Mouse (Mus musculus) gastrocnemius, adult 8-10 months (tissue): ENCODE measurements around the gene Sox5. TPM values are rescaled to one million over a fixed set of nuclear protein-coding genes. Genes with fewer than 3 reads are reported as not detected.

ENCODE experiments used
- DNase-seq, 2 experiments: peaks; one replicate each; pipeline ENCODE4 v3.0.0; 2022; ENCODE audit warnings: low spot score in 2 of 2
- total RNA-seq, 4 experiments: library from RNA; stranded (reverse); gene quantifications; 2 replicates each; pipeline ENCODE4 v1.2.4; 2022

The Sox5 gene
- total RNA-seq, 4 experiments from 2014 or later: 0.83 to 2.4 (median 0.96) TPM

DNA sequence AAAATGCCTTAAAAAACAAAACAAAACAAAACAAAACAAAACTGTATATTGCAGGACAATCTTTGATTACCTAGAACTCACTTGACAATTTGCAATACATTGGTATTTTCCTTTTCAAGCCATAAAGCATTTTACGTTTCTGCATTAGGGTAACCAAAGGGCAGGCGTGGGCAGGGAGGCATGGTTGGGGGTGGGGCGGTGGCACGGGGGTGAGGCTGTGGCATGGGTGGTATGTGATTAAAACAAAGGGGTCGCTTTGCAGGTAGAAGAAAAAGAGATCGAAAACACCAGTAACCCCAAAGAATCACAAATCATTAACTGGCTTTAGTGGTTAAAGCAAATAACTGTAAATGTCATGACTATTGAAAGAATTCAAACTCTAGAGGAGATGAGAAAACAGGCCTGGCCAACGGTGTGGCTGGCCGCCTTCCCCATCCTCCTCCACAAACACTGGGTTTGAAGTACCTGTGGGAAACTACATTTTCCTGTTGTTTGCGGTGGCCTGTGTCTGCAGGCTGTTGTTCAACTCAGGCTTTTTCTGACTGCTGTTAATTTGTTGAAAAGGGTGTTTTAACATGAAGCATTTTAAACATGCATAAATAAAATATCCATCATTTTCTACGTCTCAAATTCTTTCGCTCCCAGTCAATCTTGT is 289.9 kb downstream of the Sox5 start:
- DNase-seq: no peak

DNA sequence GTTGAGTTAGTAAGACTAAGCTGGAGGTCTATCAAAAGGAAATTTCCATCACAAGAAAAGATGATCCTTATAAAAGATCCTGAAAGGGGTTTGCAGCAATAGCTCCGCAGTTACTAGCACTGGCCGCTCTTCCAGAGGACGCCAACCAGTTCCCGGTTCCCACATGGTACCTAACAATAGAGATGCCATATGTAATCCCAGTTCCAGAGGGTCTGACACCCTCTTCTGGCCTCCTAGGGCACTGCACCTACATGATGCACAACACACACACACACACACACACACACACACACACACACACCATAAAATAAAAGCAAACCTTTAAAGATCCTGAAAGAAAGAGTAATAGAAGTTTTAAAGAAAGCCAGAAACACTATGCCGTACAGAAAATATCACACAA is 290.9 kb downstream of the Sox5 start:
- DNase-seq: no peak

DNA sequence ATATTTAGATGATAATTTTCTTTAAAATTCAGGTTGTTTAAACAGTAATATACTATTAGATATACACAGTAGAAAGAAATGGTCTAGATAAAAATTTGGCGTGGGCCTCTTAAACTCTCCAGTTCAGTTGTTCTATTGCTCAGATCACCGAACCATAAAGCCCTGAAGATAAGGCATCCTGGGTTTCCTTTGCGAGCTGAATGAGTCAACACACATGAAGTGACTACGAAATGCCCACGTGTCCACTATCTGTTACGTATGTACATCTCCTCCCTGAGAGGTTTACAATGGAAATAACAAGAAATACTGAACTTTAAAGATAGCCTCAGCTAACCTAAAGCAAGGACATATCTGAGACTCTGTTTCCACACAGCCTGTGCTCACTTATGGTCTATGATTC is 296.2 kb downstream of the Sox5 start:
- no peak for DNase-seq

DNA sequence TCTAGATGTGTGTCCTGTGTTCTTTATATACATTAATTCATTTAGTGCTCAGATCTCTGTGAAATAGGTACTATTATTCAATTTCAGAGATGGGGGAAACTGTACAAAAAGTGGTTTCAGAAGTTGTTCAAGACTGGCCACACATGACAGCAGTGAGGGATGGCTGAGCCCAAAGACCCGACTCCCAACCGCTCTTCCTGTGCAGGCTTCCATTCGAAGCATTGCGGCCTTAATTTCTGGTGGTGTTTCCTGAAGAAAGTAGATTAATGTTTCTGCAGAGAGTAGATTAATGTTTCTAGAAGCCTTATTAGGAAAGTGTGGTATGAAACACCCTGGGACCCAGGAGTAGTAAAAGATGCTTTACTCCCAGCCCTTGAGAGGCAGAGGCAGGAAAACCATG is 298.6 kb downstream of the Sox5 start:
- no peak for DNase-seq

DNA sequence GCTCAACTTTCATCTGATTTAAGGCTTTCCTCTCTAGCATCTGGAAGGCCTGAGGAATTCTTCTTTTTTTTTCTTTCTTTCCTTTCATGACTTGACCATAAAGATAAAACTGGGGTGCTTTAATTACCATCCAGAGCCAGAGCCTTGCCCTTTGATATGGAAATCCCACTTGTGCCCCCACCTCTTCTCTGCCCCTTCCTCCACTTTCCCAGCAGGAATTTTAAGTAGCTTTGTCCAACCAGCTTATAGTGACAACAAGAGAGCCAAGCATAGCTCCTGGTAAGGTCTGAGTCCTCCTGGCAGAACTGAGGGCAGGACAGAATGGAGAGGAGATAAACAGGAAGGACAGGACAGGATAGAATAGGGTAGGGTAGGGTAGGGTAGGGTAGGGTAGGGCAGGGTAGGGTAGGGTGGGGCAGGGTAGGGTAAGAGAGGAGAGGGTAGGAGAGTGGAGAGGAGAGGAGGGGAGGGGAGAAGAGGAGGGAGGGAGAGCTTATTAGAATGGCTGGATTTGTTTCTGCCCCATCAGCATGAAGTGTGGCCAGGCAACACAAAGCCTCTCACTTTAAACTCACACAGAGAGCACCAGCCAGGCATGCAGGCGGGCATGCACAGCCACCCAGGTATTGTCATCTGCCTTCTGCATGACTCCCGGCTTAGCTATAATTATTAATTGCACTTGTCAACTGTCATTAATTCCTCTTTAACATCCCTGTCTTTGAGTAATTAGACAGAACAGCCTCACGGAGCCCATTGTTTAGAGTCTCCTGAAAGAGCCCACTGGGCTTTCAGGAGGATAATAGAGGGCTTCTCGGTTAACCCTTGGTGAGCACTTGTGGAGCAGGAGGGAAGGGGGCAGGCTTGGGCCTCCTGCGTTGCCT is 300.9 kb downstream of the Sox5 start:
- DNase-seq: no peak

DNA sequence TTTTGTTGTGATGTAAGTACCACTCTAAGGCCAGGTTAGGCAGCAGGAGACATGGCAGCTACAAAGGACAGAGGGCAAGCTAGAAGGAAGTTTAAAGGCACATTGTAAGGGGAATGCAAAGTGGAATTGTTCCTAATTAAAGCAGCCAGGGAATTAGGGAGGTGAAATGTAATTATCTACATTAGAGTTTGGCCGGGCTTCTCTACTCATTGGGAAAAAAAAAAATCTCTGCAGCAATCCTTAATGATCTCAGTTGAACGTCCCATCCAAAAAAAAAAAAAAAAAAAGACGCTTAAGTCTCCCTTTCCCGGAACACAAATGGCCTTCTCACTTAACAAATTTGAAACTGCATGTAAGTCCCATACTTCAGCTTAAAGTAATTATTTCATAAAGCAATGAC is 301.9 kb downstream of the Sox5 start:
- no peak for DNase-seq

DNA sequence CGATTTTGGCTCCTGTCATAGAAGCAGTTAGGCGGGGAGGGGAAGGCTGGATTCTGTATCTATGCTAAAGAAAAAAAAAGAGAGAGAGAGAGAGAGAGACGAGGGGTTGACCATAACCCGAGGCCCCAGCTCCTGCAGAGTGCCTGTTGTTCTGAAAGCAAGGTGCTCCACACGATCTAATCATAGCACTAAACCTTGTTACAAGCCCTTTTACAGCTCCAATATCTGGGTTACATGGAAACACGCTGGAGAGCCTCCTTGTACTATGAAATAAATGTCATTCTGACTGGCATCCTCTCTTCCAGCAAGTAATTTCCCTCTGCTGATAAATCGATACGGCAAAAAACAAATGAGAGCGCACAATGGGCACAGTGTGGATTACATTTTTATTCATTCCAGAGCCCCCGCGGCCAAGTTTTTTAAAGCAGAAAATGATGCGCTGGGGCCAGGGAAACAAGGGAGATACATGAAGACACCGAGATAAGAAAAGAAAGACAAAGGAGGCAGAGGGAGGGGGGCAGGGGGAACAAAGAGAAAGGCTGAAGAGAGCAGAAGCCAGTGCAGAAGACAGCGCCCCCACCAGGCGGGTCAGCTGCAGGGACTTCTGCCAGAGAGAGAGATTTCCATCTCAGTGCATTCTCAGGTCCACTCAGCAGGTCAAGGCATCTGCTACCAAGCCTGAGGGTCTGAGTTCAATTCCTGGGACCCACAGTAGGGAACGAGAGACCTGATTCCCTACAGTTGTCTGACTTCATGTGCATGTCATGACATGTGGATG is 304.3 kb downstream of the Sox5 start:
- no peak for DNase-seq

DNA sequence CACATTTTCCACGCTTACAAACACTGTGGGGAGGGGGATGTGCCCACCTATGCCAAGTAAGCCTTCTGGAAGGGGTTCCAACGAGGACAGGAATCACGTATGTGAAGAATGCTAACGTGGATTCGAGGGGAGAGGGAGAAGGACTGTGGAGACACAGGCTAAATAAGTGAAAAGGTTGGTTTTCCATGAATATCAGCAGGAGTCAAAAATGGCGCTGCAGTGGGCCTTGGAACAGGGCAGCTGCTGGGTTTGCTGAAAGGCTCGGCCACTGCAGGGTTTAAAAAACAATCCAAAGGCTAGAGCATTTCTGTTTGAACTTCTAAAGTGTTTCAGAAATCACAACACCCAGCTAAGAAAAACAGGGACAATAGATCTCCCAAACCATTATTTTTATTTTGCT is 308.3 kb downstream of the Sox5 start:
- no peak for DNase-seq

DNA sequence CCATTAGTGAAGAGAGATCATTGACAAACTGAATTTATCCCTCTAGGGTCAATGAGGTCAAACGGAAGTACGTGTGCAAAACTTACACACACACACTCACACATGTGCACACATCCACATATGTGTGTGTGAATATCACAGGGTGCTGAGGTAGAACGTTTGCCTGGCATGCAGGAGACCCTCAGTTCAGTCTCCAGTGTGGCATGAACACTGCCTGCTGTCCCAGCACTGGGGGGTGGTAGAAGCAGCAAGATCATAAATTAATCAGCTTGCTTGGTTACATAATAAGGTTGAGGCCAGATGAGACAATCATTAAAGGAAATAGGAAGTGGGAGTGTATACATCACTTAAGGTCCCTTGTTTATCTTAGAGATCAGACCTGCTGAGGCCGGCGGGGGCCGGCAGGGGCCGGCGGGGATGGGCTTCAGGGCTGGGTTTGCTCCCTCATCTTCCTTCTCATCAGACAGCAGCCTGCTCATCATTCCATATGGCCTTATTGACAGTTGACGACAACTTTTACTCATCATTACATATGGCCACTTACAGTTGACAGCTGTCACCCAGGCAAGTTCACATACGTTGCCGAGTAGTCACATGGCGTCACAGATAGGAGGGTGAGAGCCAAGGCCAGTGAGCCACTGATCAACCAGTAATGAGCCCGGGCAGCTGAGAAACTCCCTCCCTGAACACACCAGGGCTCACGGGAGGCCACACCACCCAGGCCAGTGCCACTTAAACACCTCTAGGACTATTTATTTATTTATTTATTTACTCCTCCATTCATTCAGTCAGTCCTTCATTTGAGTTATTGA is 309.5 kb downstream of the Sox5 start:
- no peak for DNase-seq

DNA sequence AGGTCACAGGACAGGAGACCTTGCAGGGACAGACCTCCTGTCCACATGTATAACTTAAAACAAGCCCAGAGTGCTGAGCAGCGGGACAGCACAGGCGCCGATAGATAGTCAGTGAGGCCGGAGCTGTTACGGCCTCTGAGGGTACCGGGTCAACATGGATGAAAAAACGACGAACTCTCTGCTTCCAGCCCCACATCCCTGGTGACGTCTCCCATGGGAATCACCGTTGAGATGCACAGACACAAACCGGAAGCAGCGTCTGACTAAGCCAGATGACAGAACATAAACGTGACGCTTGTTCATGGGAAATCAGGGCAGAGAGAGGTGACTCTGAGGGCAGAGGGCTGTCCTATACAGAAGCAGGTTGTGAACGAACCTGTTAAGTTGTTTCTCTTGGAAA is 315.1 kb downstream of the Sox5 start:
- no peak for DNase-seq

DNA sequence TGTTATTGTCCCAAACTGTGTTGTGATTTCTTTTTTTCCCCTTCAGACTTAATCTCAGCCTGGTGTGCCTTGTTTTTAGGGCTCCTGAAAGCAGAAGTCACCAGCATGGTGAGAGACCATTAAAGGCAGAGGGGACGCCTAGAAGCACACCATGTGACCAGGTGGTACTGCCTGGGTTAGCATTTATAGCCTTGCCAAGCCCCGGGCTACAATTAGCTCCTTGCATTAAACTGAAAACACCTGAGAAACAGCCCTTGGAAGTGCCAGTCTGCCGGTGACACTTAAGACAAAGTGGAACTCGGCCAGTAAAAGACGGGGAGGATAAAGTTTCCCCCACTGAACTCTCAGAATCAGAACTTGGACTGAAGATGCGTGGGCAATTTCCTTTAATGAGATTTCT is 318.1 kb downstream of the Sox5 start:
- DNase-seq: no peak

DNA sequence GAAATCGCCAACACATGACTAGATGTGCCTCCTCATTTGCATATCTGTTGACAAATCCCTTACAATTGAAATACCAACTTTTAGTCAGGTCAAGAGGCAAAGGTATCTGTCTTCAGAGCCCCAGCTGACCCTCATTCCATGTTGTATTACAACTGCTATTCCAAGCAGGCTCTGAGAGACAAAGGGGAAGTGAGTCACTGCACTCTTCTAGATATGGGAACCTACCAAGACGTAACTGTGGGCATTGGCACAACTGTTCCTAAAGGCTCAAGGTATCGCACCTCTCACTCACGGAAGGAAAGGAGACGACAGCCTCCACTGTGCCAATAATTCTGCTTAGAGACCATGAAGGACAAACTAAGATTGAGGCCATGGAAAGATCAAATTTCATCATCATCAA is 318.5 kb downstream of the Sox5 start:
- no peak for DNase-seq

DNA sequence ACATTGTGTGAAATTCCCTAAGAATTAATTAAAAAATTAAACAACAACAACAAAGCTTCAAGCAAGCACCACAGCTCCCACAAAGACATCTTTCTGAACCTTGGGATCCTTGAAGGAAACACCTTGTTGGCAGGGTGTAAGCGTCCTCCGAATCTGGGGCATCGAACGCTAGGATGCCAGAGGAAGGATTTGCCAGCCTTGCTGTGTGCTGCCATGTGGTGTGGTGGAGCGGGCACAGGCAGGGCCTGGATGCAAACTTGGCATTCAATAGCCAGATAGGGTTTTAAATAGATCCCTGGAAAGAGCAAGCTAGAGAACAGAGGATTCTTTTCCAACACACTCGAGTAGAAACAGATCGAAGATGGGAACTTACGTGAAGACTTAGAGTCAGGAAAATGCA is 322.3 kb downstream of the Sox5 start:
- no peak for DNase-seq

DNA sequence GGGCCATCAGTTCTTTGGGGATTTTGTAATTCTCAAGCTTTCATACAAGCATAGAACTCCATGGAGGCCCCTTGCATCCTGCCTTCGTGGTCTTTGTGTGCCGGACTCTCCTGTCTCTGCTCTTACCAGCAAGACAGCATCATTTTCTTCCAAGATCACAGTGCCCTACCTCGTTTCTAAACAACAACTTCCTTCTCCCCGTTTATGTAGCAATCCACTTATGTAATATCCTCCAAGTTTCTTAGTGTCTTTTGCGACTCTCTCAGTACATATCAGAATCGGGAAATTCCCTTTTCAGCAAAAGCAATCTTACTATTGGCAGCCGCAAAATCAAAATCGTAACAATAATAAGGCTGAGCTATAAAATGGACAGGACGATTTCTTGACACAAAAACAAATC is 324.3 kb downstream of the Sox5 start:
- DNase-seq: no peak

DNA sequence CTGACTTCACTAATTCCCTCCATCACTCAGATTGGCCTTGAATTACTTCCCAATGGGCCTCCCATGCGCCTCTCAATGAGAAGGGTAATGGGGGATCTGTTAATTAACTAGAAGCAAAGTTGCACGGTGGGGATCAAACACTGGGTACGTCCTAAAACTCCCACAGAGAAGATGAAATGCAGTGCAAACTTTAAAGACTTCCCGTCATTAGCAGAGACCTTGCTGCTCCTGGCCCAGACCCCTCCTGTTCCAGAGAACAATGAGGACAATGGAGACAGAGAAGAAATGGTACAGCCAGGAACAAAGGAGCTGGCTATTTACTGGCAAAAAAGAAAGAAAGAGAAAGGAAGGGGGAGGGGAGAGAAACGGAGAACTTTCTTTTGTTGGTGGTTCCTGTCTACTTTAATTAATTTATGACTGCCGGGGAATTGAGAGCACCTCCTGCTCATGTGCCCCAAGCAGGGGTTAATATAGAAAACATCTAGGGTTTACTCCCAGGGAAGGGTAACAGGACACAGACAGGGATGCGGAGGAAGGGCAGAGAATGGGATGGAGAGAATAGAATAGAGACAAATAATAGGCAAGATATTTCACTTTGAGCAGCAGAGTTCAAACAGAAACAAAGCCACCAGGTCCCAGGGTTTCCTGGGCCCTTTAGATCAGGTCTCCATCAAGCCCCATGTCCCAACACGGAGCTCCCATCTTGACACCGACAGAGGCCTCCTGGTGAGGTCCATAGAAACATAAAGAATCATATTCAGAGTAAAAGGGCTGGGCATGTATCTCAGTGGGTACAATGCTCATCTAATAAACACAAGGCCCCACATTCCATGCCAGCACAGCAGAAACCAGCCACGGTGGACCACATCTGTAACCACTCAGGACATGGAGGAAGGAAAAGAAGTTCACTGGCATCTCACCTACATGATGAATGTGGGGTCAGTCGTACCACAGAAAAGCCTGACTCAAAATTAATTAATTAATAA is 327.2 kb downstream of the Sox5 start:
- DNase-seq: no peak

DNA sequence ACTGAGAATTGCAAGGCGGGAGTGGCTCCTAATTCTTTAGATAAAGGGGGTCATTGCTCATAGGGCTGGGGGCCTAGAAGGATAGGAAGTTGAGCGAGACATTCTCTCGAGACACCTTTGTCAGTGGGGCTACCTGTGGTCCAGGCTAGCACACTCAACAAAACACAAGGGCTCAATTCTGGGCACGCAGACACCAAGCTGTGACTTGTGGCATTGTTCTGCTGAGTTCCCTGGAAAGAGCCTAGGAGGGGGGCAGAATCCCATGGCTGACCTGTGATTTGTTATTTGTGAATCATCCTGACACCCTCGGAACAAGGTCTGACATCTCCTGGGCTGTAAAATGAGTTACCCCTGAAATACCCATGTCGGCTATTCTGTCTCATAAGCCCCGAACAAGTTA is 328.2 kb downstream of the Sox5 start:
- DNase-seq: no peak

DNA sequence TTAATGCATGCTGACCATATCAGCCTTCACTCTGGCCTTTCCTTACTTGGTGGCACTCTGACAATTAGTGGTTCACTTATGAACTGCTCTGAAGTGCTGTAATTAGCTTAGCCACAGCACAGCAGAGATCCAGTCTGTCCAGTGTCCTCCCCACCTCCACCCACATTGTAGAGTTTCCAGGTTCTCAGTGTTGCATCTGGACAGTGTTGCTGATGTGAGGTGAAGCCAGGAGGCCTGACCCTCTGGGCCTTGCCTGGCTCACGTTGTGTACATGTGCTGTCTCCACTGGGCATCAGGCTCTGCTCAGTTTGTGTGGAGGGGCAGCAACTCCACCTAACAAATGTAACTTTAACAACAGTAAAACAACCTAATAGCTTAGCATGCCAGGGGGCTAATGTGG is 328.6 kb downstream of the Sox5 start:
- no peak for DNase-seq

DNA sequence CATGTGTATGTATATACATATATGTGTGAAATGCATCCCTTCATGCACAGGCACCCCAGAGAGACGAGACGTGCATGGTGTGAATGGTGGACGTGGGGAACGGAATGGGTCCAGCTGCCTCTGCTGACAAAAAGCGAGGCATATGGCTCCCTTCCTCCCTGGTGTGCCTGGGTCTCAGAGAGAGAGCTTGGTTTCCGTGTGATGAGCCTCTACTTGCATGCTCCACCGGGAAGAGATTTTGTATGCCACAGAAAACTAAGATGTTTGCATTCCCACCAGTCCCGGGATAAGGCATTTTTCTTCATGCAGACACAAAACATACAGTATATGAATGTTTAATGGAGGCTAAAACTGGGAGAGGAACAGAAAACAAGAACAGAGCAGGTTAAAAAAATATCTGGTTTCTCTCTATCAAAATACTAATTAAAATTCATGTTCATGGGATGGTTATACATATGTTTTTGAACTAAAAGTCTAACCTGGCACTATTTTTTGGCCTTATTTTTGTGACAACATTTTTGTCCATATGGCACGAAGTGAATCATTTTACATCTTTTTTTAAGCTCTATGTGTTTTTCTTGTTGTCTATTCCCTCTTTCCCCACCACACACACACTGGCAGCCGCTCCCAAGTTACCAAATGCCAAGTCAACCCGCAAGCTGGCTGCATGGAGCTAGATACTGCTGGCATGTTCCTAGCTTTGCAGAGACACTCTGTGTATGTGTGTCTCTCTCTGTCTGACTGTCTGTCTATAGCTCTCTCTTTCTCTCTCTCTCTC is 329.4 kb downstream of the Sox5 start:
- DNase-seq: no peak

DNA sequence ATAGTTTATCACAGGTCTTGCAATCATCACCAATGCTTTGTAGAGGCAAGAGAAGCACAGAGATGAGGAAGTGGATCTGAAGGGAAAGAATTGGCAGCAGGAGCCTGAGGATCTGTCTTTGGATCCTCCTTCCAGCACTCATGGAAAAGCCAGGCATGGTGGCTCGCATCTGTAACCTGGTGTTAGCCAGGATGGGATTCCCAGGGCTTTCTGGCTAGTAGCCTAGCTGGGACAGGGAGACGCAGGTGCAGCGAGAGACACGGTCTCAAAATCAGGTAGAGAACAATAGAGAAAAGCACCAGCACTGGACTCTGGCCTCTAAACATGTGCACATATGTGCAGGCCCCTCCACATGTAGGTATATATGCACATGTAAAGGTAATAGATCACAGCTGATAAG is 330.1 kb downstream of the Sox5 start:
- DNase-seq: no peak
